Mouse (Mus musculus) heart, embryonic 10.5 days (tissue): ENCODE data around the gene Fut2. TPM values are rescaled to one million over a fixed set of nuclear protein-coding genes. Genes with fewer than 3 reads are reported as not detected.

ENCODE experiments used
- DNase-seq: peaks from one replicate; pipeline ENCODE4 v3.0.0-alpha.2; 2017; ENCODE audit warnings: low spot score
- H3K27ac ChIP-seq: fragments of 300-500 bp; sonication (generic); 2 replicates; pipeline ENCODE4 v1.5.1; 2016; ENCODE audit warnings: mild to moderate bottlenecking
- H3K27me3 ChIP-seq: fragments of 300-500 bp; sonication (generic); 2 replicates; pipeline ENCODE4 v1.6.1; 2016; ENCODE audit warnings: mild to moderate bottlenecking; ENCODE audit not compliant: poor library complexity, insufficient read depth, severe bottlenecking
- H3K36me3 ChIP-seq: fragments of 300-500 bp; sonication (generic); 2 replicates; pipeline ENCODE4 v1.6.1; 2016; ENCODE audit warnings: mild to moderate bottlenecking, moderate library complexity
- H3K4me1 ChIP-seq: fragments of 300-500 bp; sonication (generic); 2 replicates; pipeline ENCODE4 v1.6.1; 2016; ENCODE audit warnings: mild to moderate bottlenecking
- H3K4me3 ChIP-seq: fragments of 300-500 bp; sonication (generic); 2 replicates; pipeline ENCODE4 v1.5.1; 2016; ENCODE audit warnings: mild to moderate bottlenecking, moderate library complexity
- H3K9me3 ChIP-seq: fragments of 300-500 bp; sonication (generic); 2 replicates; pipeline ENCODE4 v1.6.1; 2016; ENCODE audit warnings: mild to moderate bottlenecking, moderate library complexity
- WGBS: fragments of 180-500 bp; shearing (Covaris S2); methylation state at CpG from one replicate; pipeline ENCODE4 v1.1.7; 2016; 5-methylcytosine and 5-hydroxymethylcytosine counted together
- polyA plus RNA-seq: library from polyadenylated mRNA; unstranded; fragments of >200 nt; fragmentation: Nextera tagmentation; extraction: Ambion mirVana; gene quantifications from 2 replicates; pipeline ENCODE4 v1.2.1, GENCODE M21; 2016

The Fut2 gene
- polyA plus RNA-seq, 1 experiment from 2014 or later = 1.1 TPM

DNA sequence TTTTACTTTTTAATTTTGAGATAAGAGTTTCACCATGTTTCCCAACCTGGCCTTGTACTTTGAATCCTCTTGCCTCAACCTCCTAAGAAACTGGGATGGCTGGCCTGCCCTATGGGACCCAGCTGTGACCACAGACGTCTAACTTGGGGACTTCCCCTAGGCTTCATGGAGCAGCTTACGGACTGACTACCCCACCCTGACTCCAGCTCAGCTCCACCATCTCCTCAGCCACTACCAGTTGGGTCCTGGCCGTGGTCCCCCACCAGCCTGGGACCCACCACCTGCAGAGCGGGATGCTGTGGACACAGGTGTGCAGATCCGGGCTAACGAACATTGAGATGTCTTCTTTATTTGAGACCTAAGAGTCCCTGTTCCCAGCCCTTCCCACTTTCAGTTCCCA, 28.5 kb downstream of the Fut2 start:
- H3K4me3 ChIP-seq = no peak overlapping the region
- peaks cover 8% of the 10 kb centered on the region; the same call in 1 of the 2 replicates for H3K27me3 ChIP-seq
- peaks cover 18% of the 10 kb centered on the region for H3K36me3 ChIP-seq
- H3K4me1 ChIP-seq = peaks cover 55% of the 10 kb centered on the region
- DNase-seq = no peak
- H3K27ac ChIP-seq = no peak overlapping the region
- no peaks in the 10 kb centered on the region for H3K9me3 ChIP-seq
- 90% methylated on average over 6 of the region's 6 CpGs for WGBS

DNA sequence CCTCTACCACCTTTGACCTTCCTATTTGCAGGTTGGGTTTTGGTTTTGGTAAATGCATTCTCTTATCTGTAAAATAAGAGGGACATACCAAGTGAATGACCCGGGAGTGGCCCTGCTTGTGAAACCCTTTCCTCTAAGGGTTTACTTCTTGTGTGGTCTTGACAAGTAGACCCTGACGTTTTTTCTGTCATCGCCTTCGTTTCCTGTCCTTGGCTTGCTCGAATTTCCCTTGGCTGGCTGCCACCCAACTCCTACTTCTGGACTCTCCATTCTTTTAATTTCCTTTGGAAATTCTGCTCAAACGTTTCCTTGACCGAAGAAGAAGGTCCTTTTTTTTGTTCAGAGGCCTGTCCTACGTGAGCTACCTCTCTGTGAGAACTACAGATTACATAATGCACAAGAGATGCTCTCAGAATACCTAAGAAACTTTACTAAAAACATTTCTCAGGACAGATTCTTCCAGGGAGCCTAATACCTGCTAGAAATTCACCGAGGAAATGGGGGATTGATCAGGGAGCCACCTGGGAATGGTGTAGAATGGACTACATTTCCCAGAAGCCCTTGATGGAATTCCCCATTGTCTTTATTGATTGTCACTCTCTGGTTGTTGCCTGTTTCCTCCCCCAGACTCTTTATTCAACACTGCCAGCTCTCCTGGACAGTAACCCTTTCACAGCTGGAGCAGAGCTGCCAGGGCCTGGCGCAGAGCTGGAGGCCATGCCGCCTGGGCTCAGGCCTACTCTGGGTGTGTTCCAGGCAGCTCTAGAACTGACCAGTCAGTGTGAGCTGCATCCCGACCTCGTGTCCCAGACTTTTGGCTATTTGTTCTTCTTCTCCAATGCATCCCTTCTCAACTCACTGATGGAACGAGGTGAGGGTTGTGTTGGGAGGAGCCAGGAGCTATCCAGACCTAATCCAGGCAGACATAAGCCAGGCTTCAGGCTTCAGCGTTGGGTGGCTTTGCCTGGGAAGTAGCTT, 30.2 kb downstream of the Fut2 start:
- 68% methylated on average over 15 of the region's 15 CpGs for WGBS
- no peak for DNase-seq

DNA sequence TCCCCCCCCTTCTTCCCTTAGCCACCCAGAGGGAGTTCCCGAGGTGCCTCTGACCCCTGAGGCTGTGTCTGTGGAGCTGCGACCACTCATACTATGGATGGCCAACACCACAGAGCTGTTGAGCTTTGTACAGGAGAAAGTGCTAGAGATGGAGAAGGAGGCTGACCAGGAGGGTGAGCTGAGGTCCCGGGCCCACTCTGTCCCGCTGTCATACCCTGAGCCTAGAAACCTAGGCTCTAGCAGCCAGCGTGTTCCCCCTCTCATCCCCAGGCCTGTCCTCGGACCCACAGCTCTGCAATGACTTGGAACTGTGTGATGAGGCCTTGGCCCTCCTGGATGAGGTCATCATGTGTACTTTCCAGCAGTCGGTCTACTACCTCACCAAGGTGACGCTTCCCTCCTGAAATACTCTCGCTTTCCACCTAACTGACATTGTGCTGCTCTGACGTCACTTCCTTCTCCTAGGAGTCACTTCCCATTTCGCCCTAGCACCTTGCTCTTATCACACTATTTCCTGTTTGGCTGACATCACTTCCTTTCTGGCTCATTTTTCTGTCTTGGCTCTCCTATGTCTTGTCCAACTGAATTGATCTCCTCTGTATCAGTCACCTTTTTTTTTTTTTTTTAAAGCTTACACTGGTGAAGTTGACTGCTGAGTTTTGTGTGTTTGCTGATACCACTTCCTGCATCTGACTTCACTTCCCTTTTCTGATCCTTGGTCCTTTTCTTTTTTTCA, 31.1 kb downstream of the Fut2 start:
- no peak for DNase-seq
- 72% methylated on average over 11 of the region's 11 CpGs for WGBS
- Histone ChIP-seq H3K4me1 (peaks cover 45% of the 10 kb centered on the region), H3K36me3 (peaks cover 26% of the 10 kb centered on the region), H3K4me3 (no peak overlapping the region), H3K27ac (no peak overlapping the region; the same call in 1 of the 2 replicates), H3K9me3 (no peaks in the 10 kb centered on the region), H3K27me3 (peaks cover 19% of the 10 kb centered on the region)

More for the DNA sequence above, 30.2 kb downstream of the Fut2 start:
- Histone ChIP-seq H3K27me3 (peaks cover 23% of the 10 kb centered on the region), H3K27ac (peak overlapping the region; percentile 66), H3K9me3 (no peaks in the 10 kb centered on the region), H3K36me3 (peaks cover 23% of the 10 kb centered on the region), H3K4me3 (no peak overlapping the region), H3K4me1 (peaks cover 46% of the 10 kb centered on the region)

DNA sequence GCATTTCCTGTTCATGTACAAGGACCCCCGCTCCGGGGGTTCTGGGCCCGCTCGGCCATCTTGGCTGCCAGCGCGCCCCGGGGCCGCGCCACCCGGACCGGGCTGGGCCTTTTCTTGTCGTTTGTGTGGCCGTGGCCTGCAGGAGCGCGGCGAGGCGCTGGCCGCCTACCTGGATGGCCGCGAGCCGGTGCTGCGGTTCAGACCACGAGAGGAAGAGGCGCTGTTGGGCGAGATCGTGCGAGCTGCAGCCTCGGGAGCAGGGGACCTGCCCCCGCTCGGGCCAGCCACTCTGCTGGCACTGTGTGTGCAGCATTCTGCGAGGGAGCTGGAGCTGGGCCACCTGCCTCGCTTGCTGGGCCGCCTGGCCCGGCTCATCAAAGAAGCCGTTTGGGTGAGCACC, 33.7 kb downstream of the Fut2 start:
- H3K27me3 ChIP-seq = peaks cover 42% of the 10 kb centered on the region
- H3K27ac ChIP-seq = peak overlapping the region; percentile 87
- peaks cover 26% of the 10 kb centered on the region for H3K36me3 ChIP-seq
- H3K4me3 ChIP-seq = peak overlapping the region; percentile 54
- DNase-seq = no peak
- H3K9me3 ChIP-seq = no peaks in the 10 kb centered on the region
- H3K4me1 ChIP-seq = peaks cover 33% of the 10 kb centered on the region
- WGBS = 18% methylated on average over 35 of the region's 35 CpGs

DNA sequence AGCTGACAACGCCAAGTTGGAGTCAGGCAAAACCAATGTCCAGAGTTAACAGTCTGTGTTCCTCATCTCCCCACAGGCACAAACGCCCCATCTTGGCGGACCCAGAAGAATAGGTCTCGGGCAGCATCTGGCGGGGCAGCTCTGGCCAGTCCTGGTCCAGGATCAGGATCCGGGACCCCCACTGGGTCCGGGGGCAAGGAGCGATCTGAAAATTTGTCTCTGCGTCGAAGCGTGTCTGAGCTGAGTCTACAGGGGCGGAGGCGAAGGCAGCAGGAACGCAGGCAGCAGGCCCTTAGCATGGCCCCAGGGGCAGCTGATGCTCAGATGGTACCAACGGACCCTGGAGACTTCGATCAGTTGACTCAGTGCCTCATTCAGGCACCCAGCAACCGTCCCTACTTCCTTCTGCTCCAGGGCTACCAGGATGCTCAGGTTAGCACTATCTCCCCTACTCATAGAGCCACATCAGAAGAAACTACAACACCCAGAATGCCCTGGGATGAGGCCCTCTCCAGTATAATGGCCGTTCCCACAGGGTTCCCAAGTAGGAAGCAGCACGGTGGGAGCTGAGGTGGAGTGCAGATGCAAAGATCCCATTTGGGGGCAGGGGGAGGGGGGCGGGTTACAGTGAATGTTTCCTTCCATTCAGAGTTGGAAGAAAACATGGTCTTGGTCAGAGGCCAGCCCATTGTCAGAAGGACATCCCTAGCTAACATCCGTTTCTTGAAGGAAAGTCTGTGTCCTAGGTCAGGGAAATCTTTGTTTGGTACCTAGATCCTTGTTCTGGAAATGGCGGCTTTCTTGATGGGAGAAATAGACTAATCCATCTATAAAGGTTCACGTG, 35.9 kb downstream of the Fut2 start:
- WGBS = 66% methylated on average over 23 of the region's 23 CpGs
- Histone ChIP-seq H3K9me3 (no peaks in the 10 kb centered on the region), H3K4me3 (0 out of 2 replicates have a peak overlapping the region, but pooled peaks have one; percentile 13), H3K27ac (no peak overlapping the region), H3K27me3 (peaks cover 62% of the 10 kb centered on the region), H3K36me3 (0 out of 2 replicates have a peak, but pooled peaks cover 12% of the 10 kb centered on the region), H3K4me1 (peaks cover 25% of the 10 kb centered on the region)
- DNase-seq = no peak

DNA sequence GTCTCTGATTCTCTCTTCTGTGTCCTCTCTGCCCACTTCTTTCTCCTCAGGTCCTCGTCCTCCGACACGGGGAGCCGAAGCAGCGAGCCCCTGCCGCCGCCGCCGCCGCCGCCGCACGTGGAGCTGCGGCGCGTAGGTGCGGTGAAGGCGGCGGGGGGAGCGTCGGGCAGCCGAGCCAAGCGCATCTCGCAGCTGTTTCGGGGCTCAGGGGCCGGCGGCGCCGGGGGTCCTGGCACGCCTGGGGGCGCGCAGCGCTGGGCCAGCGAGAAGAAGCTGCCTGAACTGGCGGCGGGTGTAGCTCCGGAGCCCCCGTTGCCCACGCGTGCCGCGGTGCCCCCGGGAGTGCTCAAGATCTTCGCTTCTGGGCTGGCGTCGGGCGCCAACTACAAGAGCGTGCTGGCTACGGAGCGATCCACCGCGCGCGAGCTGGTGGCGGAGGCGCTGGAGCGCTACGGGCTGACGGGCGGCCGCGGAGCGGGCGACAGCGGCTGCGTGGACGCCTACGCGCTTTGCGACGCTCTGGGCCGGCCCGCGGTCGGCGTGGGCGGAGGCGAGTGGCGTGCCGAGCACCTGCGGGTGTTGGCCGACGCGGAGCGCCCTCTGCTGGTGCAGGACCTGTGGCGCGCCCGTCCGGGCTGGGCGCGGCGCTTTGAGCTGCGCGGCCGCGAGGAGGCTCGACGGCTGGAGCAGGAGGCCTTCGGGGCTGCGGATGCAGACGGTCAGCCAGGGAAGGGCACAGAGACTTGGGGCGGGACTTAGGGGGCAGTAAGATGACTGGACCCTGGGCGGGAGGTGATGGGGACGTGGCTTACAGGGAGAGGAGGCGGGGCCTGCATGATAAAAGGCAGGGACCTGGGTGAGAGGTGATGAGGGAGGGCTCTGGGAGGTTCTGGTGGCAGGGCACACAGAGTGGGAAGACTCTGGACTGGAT, 37.6 kb downstream of the Fut2 start:
- peak overlapping the region; percentile 75 for H3K4me3 ChIP-seq
- WGBS = 1% methylated on average over 105 of the region's 105 CpGs
- peaks cover 77% of the 10 kb centered on the region for H3K27me3 ChIP-seq
- peak overlapping the region; percentile 91 for H3K27ac ChIP-seq
- H3K36me3 ChIP-seq = 0 out of 2 replicates have a peak, but pooled peaks cover 11% of the 10 kb centered on the region
- peak; percentile 91 for DNase-seq
- H3K9me3 ChIP-seq = no peaks in the 10 kb centered on the region
- H3K4me1 ChIP-seq = peaks cover 25% of the 10 kb centered on the region

DNA sequence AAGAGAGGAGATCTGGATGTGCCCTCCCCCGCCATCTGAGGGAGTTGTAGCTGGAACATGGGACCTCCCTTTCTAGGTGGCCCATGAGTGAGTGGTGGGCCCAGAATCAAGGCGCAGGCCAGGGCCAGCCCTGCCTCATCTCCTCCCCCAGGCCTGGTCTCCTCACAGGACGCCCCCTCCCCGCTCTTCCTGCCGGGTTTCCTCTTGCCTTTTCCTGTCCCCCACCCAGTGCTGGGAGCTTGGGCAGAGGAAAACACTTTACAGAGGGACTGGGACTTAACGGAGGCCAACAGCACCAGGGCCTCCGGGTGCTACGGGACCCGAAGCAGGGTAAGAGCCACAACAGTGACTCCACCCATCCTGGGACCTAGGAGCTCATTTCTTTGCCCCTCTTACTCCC, 38.9 kb downstream of the Fut2 start, which contains the start of gene Rasip1:
TSS of gene Rasip1 (plus strand) at position 228 of the 400 bp plus-strand sequence.
- Histone ChIP-seq H3K36me3 (0 out of 2 replicates have a peak, but pooled peaks cover 6% of the 10 kb centered on the region), H3K27me3 (peaks cover 79% of the 10 kb centered on the region), H3K4me1 (peaks cover 19% of the 10 kb centered on the region), H3K9me3 (no peaks in the 10 kb centered on the region), H3K27ac (peak within 1 kb of the TSS; percentile 91), H3K4me3 (peak within 1 kb of the TSS; percentile 75)
- WGBS = 51% methylated on average over 9 of the region's 9 CpGs
- no peak for DNase-seq

DNA sequence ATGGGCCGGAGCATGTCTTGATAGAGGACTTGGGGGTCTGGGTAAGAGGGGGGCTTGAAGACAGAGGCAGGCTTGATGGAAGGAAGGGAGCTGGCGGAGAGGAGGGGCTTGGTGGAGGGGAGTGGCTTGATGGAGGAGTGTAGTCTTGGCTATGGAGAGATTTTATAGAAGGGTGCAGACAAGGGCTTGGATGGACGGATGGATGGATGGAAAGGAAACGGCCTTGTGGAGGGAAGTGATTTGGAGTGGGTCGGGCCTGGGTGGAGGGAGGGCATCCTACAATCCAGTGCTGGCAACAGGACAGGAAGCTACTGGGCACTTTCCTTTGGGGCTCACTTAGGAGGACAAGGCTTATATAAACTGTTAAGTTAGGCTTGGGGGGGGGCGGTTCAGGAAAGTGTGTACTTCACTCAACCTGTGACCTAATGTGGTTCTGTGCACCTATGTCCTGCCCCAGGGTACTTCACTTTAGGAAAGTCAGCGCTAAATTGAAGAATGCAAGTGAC, 39.6 kb downstream of the Fut2 start:
- H3K27me3 ChIP-seq = peaks cover 73% of the 10 kb centered on the region
- WGBS = 70% methylated on average over 7 of the region's 7 CpGs

DNA sequence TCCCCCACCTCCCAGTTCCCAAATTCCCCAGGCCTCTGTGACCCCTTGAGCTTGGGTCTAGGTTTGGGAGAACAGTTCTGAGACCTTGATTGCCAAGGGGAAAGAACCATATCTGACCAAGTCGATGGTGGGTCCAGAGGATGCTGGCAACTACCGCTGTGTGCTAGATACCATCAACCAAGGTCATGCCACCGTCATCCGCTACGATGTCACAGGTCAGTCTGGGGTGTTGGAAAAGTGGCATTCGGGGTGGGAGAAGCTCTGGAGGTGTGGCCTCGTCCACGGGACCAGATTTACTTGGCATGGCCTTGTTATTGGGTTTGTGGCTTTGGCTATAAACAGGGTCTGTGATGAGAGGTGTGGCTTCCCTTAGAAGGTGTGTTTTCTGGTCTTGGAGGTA, 40.7 kb downstream of the Fut2 start:
- Histone ChIP-seq H3K4me1 (peaks cover 18% of the 10 kb centered on the region), H3K9me3 (no peaks in the 10 kb centered on the region), H3K4me3 (no peak overlapping the region), H3K36me3 (0 out of 2 replicates have a peak, but pooled peaks cover under 1% of the 10 kb centered on the region), H3K27ac (no peak overlapping the region), H3K27me3 (peaks cover 65% of the 10 kb centered on the region)
- 91% methylated on average over 8 of the region's 8 CpGs for WGBS
- DNase-seq = no peak

More for the DNA sequence above, 39.6 kb downstream of the Fut2 start:
- Histone ChIP-seq H3K36me3 (0 out of 2 replicates have a peak, but pooled peaks cover 4% of the 10 kb centered on the region), H3K9me3 (no peaks in the 10 kb centered on the region), H3K4me3 (no peak overlapping the region), H3K4me1 (peaks cover 16% of the 10 kb centered on the region), H3K27ac (peak overlapping the region; percentile 91; the same call in 1 of the 2 replicates)
- DNase-seq = no peak

DNA sequence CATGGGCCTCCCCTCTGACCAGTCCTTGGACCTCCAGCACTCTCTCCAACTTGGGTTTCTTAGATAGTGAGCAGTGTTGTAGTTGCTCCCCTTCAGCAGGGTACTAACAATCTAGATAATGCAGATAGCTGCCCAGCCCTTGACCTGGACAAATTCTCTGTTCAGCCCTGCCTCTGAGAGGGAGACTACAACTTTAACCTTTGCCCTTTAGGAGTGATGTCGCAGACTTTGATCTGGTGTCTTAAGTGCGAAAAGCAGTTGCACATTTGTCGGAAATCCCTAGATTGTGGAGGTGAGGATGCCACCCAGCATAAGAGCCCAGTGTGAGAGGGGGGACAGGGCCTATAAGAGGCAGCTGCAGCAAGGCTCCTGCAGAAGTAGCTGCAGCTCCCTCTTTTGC, 41.5 kb downstream of the Fut2 start:
- Histone ChIP-seq H3K4me3 (no peak overlapping the region), H3K27me3 (peaks cover 68% of the 10 kb centered on the region), H3K27ac (no peak overlapping the region), H3K36me3 (no peaks in the 10 kb centered on the region), H3K4me1 (peaks cover 13% of the 10 kb centered on the region), H3K9me3 (no peaks in the 10 kb centered on the region)
- WGBS = 67% methylated on average over 3 of the region's 3 CpGs
- DNase-seq = no peak

DNA sequence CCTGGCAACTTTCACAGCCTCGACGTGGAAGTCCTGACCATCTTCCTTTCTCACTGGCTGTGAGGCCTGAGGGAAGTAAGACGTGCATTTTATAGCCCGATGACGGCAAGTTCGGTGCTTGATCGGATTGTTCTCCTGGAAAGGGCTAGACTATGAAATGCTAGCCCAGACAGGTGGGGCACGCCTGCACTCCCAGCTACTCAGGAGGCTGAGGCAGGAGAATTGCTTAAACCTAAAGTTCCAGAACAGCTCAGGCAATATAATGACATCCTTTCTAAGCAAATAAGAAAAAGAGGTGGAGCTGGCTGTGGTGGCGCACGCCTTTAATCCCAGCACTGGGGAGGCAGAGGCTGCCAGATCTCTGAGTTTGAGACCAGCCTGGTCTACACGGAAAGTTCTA, 42.7 kb downstream of the Fut2 start:
- Histone ChIP-seq H3K27ac (no peak overlapping the region), H3K36me3 (no peaks in the 10 kb centered on the region), H3K4me1 (peaks cover 6% of the 10 kb centered on the region), H3K4me3 (no peak overlapping the region), H3K27me3 (peaks cover 71% of the 10 kb centered on the region), H3K9me3 (no peaks in the 10 kb centered on the region)
- 90% methylated on average over 11 of the region's 11 CpGs for WGBS
- no peak for DNase-seq
